Mouse (Mus musculus): ENCODE results near the gene Itgb3bp. TPM values are rescaled to one million over a fixed set of nuclear protein-coding genes. Genes with fewer than 3 reads are reported as not detected.
A peak's percentile ranks its signal among the peaks of the same experiment; 100 is the strongest.

Itgb3bp gene
- polyA plus RNA-seq, 2 experiments, result 11.3 to 31.3 TPM

DNA sequence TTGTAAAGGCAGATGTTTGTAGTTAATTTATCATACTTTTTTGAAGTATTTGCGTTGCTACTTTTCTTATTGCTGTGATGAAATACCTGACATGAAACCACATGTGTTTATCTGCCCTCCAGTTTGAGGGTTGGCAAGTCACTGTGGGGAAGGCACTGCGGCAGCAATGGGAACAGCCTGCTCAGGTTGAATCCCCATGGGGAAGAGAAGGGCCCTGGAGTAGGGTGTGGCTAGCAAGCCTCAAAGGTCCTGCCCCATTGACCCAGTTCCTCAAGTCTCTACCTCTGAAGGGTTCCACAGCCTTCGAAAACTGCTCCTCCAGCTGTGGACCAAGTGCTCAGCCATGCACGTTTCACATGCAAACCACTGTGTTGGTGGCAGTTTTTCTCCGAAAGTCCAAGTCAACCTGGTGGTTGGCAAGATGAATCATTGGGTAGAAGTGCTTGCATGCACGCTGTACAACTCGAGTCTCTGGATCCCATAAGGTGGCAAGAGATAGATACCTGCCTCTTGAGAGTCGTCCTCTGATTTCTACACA, 203.6 kb downstream of the Itgb3bp start:
- no peaks in the 10 kb centered on the region for H3K27me3 ChIP-seq (ENCODE audit: control insufficient read depth, insufficient read depth, low read length)
- TF ChIP-seq POLR2A (IDR thresholded peaks at IDR 0.05; ENCODE audit: borderline replicate concordance, extremely low read depth, insufficient read depth, insufficient read length), result no peak
- DNase-seq (ENCODE audit: low spot score), result no peak
- H3K27ac ChIP-seq (replicated peaks; ENCODE audit: low read depth, low read length), result no peak overlapping the region
- no peak overlapping the region for H3K9ac ChIP-seq (ENCODE audit: low read depth, low read length, severe bottlenecking)
- WGBS, result 92% methylated on average over 8 of the region's 8 CpGs
- no peak overlapping the region for H3K4me3 ChIP-seq (replicated peaks; ENCODE audit: low read length)
- peaks cover 49% of the 10 kb centered on the region for H3K36me3 ChIP-seq (ENCODE audit: control insufficient read depth, insufficient read depth, low read length)
- no peaks in the 10 kb centered on the region for H3K4me1 ChIP-seq (ENCODE audit: control insufficient read depth, insufficient read depth, low read length)
- H3K4me2 ChIP-seq (replicated peaks; ENCODE audit: low read depth, low read length, severe bottlenecking), result no peak overlapping the region
- H3K9me3 ChIP-seq (ENCODE audit: control insufficient read depth, low read length), result peaks cover 4% of the 10 kb centered on the region; the same call in 1 of the 2 replicates
- no peak for ATAC-seq (ENCODE audit: low FRiP score, low read depth)

DNA sequence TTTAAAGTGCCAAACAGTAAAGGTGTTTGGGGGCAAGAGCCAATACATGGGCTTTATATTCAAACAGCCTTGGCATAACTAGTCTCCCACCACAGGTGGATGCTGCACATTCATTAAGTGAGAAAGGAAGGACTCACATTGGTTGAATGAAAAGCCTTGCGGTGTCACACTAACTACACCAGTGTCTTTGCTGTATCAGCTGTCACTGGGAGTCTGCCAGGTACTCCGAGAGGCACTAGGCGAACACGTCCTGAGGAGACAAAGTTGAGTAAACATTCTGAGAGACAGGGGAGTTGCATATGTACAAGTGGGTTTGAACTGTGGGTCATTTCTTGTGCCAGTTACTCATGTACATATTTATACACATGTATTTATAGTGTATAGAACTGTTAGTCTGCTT, 205.3 kb downstream of the Itgb3bp start:
- 93% methylated on average over 4 of the region's 4 CpGs for WGBS
- ATAC-seq (ENCODE audit: low FRiP score, low read depth) (no peak), DNase-seq (ENCODE audit: low spot score) (no peak)
- Histone ChIP-seq H3K9ac (ENCODE audit: low read depth, low read length, severe bottlenecking) (no peak overlapping the region), H3K9me3 (ENCODE audit: control insufficient read depth, low read length) (no peaks in the 10 kb centered on the region), H3K36me3 (ENCODE audit: control insufficient read depth, insufficient read depth, low read length) (peaks cover 45% of the 10 kb centered on the region), H3K4me3 (replicated peaks; ENCODE audit: low read length) (no peak overlapping the region), H3K4me1 (ENCODE audit: control insufficient read depth, insufficient read depth, low read length) (no peaks in the 10 kb centered on the region), H3K27me3 (ENCODE audit: control insufficient read depth, insufficient read depth, low read length) (no peaks in the 10 kb centered on the region), H3K27ac (replicated peaks; ENCODE audit: low read depth, low read length) (no peak overlapping the region), H3K4me2 (replicated peaks; ENCODE audit: low read depth, low read length, severe bottlenecking) (no peak overlapping the region)
- TF ChIP-seq POLR2A (IDR thresholded peaks at IDR 0.05; ENCODE audit: borderline replicate concordance, extremely low read depth, insufficient read depth, insufficient read length), result no peak

DNA sequence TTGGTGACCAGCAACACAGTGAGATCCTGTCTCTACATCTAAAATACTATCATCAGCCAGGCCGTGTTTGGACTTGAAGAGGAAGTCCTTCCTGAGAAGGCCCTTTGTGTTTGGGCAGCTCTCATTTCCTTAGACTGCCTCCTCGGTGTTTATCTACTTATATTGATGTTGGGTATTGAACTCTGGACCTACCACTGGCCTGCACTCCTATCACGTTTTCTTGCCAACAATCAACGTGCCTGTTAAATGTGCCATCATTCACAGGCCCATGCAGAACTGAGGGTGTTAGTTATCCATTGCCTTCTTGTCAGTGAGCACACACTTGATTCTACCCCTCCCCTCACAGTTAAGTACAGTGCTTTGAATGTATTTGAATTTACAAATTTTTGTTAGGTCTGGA, 211.7 kb downstream of the Itgb3bp start:
- WGBS, result 74% methylated on average over 4 of the region's 4 CpGs
- H3K4me1 ChIP-seq (ENCODE audit: control insufficient read depth, insufficient read depth, low read length), result no peaks in the 10 kb centered on the region

DNA sequence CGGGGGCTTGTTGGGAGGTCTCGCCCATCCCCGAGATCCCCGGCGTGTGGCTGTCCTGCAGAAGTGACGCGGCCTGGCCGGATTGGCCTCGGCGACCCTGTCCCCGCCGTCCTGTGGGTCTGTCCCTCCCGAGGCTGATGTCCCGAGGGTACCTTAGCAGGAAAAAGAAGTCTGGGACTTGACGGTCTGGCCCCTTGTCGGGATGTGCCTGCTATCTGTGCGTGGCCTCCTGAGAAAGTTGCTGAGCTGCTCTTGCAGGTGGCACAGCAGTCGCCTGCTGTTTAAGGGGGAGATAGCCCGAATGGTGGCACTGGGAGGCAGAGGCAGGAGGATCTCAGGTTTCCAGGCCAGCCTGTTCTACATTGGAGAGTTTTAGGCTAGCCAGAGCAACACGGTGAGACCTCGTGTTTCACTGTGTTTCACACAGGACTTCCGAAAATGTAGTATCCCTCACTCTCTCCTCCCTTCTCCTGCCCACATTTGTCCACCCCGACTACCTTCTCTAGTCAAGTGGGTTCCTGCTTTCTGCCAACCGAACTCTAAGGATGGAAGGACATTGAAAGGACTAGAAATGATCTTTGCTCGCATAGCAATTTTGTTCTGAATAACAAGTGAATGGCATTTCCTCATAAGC, 213.7 kb downstream of the Itgb3bp start:
- peak overlapping the region; percentile 65 for H3K27ac ChIP-seq (replicated peaks; ENCODE audit: low read depth, low read length)
- peak overlapping the region; percentile 85 for H3K9ac ChIP-seq (ENCODE audit: low read depth, low read length, severe bottlenecking)
- 26% methylated on average over 25 of the region's 25 CpGs for WGBS
- TF ChIP-seq POLR2A (IDR thresholded peaks at IDR 0.05; ENCODE audit: borderline replicate concordance, extremely low read depth, insufficient read depth, insufficient read length), result no peak
- H3K9me3 ChIP-seq (ENCODE audit: control insufficient read depth, low read length), result no peaks in the 10 kb centered on the region
- peak overlapping the region; percentile 79 for H3K4me3 ChIP-seq (replicated peaks; ENCODE audit: low read length)
- H3K4me1 ChIP-seq (ENCODE audit: control insufficient read depth, insufficient read depth, low read length), result no peaks in the 10 kb centered on the region
- ATAC-seq (ENCODE audit: low FRiP score, low read depth) (peak; percentile 2; the same call in 1 of the 2 replicates), DNase-seq (ENCODE audit: low spot score) (no peak)
- H3K27me3 ChIP-seq (ENCODE audit: control insufficient read depth, insufficient read depth, low read length), result no peaks in the 10 kb centered on the region
- H3K4me2 ChIP-seq (replicated peaks; ENCODE audit: low read depth, low read length, severe bottlenecking), result peak overlapping the region; percentile 72
- H3K36me3 ChIP-seq (ENCODE audit: control insufficient read depth, insufficient read depth, low read length), result peaks cover 16% of the 10 kb centered on the region

More for the DNA sequence above, 211.7 kb downstream of the Itgb3bp start:
- Histone ChIP-seq H3K27me3 (ENCODE audit: control insufficient read depth, insufficient read depth, low read length) (no peaks in the 10 kb centered on the region), H3K36me3 (ENCODE audit: control insufficient read depth, insufficient read depth, low read length) (peaks cover 25% of the 10 kb centered on the region), H3K4me3 (replicated peaks; ENCODE audit: low read length) (no peak overlapping the region), H3K4me2 (replicated peaks; ENCODE audit: low read depth, low read length, severe bottlenecking) (no peak overlapping the region), H3K27ac (replicated peaks; ENCODE audit: low read depth, low read length) (no peak overlapping the region), H3K9me3 (ENCODE audit: control insufficient read depth, low read length) (no peaks in the 10 kb centered on the region), H3K9ac (ENCODE audit: low read depth, low read length, severe bottlenecking) (no peak overlapping the region)
- ATAC-seq (ENCODE audit: low FRiP score, low read depth), result no peak
- TF ChIP-seq POLR2A (IDR thresholded peaks at IDR 0.05; ENCODE audit: borderline replicate concordance, extremely low read depth, insufficient read depth, insufficient read length), result no peak
- DNase-seq (ENCODE audit: low spot score), result no peak

Other genes starting within 250 kb of the Itgb3bp start
- gene Alg6, start 214.1 kb downstream of the Itgb3bp start, polyA plus RNA-seq (2012; rRNA removed), result 20.7 and 25.0 TPM in 2 replicates
- 17.4 and 18.9 TPM in 2 replicates for gene Alg6, start 214.1 kb downstream of the Itgb3bp start, polyA plus RNA-seq (2014; fragmentation: Nextera tagmentation; extraction: Ambion mirVana)
- 18.0 and 20.6 TPM in 2 replicates for gene Efcab7, start 100.6 kb downstream of the Itgb3bp start, polyA plus RNA-seq (2012; rRNA removed)
- gene Efcab7, start 100.6 kb downstream of the Itgb3bp start, polyA plus RNA-seq (2014; fragmentation: Nextera tagmentation; extraction: Ambion mirVana), result 20.8 and 21.2 TPM in 2 replicates
- gene Pgm1, start 399 bp downstream of the Itgb3bp start, polyA plus RNA-seq (2012; rRNA removed), result 39.8 and 40.1 TPM in 2 replicates
- gene Pgm1, start 399 bp downstream of the Itgb3bp start, polyA plus RNA-seq (2014; fragmentation: Nextera tagmentation; extraction: Ambion mirVana), result 52.1 and 54.6 TPM in 2 replicates
- 8.6 and 8.7 TPM in 2 replicates for gene Ror1, start 166.0 kb upstream of the Itgb3bp start, polyA plus RNA-seq (2012; rRNA removed)
- gene Ror1, start 166.0 kb upstream of the Itgb3bp start, polyA plus RNA-seq (2014; fragmentation: Nextera tagmentation; extraction: Ambion mirVana), result 12.0 and 13.2 TPM in 2 replicates

Measured in limb, embryonic 14.5 days (tissue).